Mouse (Mus musculus) G1E (cell line): ENCODE measurements around the gene Col5a3. TPM values are rescaled to one million over a fixed set of nuclear protein-coding genes. Genes with fewer than 3 reads are reported as not detected.
A peak's percentile ranks its signal among the peaks of the same experiment; 100 is the strongest.

Source experiments
- ATAC-seq: 2 replicates; pipeline ENCODE4 v1.8.0; 2016; ENCODE audit warnings: mild to moderate bottlenecking; ENCODE audit not compliant: insufficient number of reproducible peaks, poor library complexity, low FRiP score, severe bottlenecking; ENCODE audit errors: extremely low read depth
- DNase-seq: peaks from one replicate; pipeline ENCODE4 v3.0.0; 2012; ENCODE audit warnings: low spot score
- H3K27me3 ChIP-seq: 2 replicates; pipeline ENCODE4 v1.6.1; 2012; ENCODE audit warnings: mild to moderate bottlenecking, low read length, inconsistent platforms; ENCODE audit not compliant: insufficient read depth
- H3K36me3 ChIP-seq: replicated peaks from 2 replicates; pipeline ENCODE3; 2012; ENCODE audit warnings: mild to moderate bottlenecking, inconsistent platforms
- H3K4me1 ChIP-seq: 2 replicates; pipeline ENCODE4 v1.6.1; 2012; ENCODE audit warnings: low read depth, low read length, inconsistent platforms, mixed read lengths; ENCODE audit not compliant: insufficient read depth
- H3K4me3 ChIP-seq: 2 replicates; pipeline ENCODE4 v1.5.1; 2012; ENCODE audit warnings: low read depth, mild to moderate bottlenecking, inconsistent platforms, low read length, moderate library complexity, mixed read lengths
- H3K9me3 ChIP-seq: replicated peaks from 2 replicates; pipeline ENCODE4 v1.6.1; 2012; ENCODE audit warnings: inconsistent platforms
- CTCF ChIP-seq: IDR thresholded peaks from 2 replicates; pipeline ENCODE4 v1.5.1; 2012; ENCODE audit warnings: low read depth, low read length, inconsistent platforms, mixed read lengths
- GATA1 ChIP-seq: IDR thresholded peaks from 2 replicates; pipeline ENCODE4 v1.6.1; 2012; ENCODE audit warnings: borderline replicate concordance, low read length, inconsistent platforms, mixed read lengths
- GATA2 ChIP-seq: IDR thresholded peaks from 2 replicates; pipeline ENCODE4 v1.6.1; 2012; ENCODE audit warnings: low read depth, low read length, inconsistent platforms, borderline replicate concordance
- POLR2AphosphoS5 ChIP-seq: IDR thresholded peaks from 2 replicates; pipeline ENCODE4 v1.6.1; 2012; ENCODE audit warnings: low read depth, low read length, inconsistent platforms; ENCODE audit not compliant: insufficient replicate concordance
- TAL1 ChIP-seq: conservative IDR thresholded peaks from 2 replicates; pipeline ENCODE4 v1.6.1; 2012; ENCODE audit warnings: low read depth, low read length, inconsistent platforms, mixed read lengths
- polyA plus RNA-seq: library from polyadenylated mRNA; stranded (reverse); fragments of >175 nt; gene quantifications from 2 replicates; pipeline ENCODE4 v1.2.3, GENCODE M21; 2012
- total RNA-seq, 2 experiments: library from RNA; stranded (forward) in 1 of 2; stranded (reverse) in 1 of 2; fragments of 200-1000 nt in 1 of 2; fragments of >200 nt in 1 of 2; fragmentation: Nextera tagmentation in 1 of 2; gene quantifications; 2 replicates each; pipeline ENCODE4 v1.2.3; 2014 to 2017

The Col5a3 gene
- total RNA-seq (2014; fragmentation: Nextera tagmentation) (not detected in 2 replicates), total RNA-seq (2017) (0.11 TPM in 1 of 2 replicates, not detected in the other), polyA plus RNA-seq (not detected in 2 replicates)

DNA sequence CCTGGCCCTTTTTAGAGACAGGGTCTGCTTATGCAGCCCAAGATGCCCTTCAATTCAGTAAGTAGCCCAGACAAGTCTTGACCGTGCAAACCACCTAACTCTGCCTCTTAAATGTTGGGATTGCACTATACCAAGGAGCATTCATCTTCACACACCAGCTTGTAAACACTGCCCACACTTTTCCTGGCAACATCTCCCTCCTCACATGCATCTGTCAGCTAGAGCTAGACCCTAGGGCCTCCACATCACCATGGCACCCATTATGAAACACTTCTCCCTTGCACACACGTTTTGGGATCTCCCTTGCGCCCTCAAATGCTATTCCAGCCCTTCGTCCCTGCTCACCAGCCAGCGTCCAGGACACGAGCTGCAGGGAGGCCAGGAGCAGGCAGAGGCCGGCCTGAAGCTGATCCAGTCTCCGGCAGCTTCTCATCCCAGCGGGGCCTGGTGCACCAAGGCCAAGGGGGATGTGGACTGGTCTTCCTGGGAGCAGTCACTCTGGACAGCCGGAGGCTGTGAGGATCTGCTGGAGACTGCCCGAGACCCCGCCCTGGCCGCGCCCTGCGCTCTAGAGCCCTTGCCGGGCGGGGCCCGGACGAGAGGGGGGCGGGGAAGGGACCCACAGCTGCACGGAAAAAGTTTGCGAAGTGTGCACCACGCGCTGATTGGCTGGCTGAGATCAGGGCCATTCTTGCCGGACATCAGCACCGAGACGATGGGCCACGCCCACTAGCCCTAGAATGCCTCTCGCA, at the start of gene Col5a3:
Gene Col5a3 (minus strand): TSS at position 547 of the 752 bp plus-strand sequence.
- TF ChIP-seq GATA2 (no peak), TAL1 (no peak), POLR2AphosphoS5 (no peak), GATA1 (no peak)
- H3K9me3 ChIP-seq, result no peaks in the 10 kb centered on the region
- ATAC-seq, result no peak

DNA sequence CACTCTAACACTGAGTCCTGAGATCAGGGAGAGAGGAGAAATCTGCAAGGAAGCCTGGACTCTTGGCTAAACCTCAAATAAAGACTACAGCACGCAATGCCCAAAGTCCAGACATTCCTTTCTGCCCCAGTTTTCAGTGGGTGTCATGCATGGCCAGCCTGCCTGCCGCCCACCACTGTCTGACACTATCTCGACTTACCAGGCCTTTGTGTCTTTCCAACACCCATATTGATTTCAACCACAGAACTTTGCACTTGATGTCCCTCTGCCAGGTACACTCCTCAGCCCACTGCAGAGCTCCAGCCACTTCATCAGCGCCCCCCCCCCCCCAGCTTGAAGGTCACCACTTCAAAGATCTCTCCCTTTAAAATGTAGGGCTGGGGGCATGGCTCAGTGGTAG, 47.4 kb upstream of the Col5a3 start:
- Histone ChIP-seq H3K36me3 (no peaks in the 10 kb centered on the region), H3K27me3 (no peaks in the 10 kb centered on the region; the same call in 1 of the 2 replicates), H3K9me3 (no peaks in the 10 kb centered on the region), H3K4me3 (no peak overlapping the region), H3K4me1 (no peaks in the 10 kb centered on the region)
- TF ChIP-seq POLR2AphosphoS5 (no peak), GATA2 (no peak), TAL1 (no peak), GATA1 (no peak), CTCF (no peak)
- DNase-seq (no peak), ATAC-seq (no peak)

More for the DNA sequence above, at the start of gene Col5a3:
- no peaks in the 10 kb centered on the region; the same call in 1 of the 2 replicates for H3K27me3 ChIP-seq
- no peak within 1 kb of the TSS for H3K4me3 ChIP-seq
- no peak for DNase-seq
- H3K4me1 ChIP-seq, result peaks cover 6% of the 10 kb centered on the region
- no peaks in the 10 kb centered on the region for H3K36me3 ChIP-seq

DNA sequence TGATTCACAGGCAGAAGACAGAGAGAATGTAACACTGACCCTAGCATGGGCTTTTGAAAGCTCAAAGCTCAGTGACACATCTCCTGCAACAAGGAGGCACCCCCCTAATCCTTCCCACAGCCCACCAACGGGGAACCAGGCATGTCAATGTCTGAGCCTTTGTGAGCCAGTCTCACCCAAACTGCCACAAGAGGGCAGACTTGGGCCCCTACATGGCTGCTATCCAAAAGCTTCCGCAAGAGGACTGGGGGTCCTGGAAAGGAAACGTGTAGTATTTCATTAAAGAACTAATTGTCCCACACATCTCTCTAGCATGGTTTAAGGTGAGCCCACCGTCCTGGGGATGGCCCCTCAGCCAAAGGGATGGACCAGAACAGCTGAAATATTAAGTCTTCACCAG, 47.0 kb upstream of the Col5a3 start:
- ATAC-seq, result no peak
- DNase-seq, result no peak

DNA sequence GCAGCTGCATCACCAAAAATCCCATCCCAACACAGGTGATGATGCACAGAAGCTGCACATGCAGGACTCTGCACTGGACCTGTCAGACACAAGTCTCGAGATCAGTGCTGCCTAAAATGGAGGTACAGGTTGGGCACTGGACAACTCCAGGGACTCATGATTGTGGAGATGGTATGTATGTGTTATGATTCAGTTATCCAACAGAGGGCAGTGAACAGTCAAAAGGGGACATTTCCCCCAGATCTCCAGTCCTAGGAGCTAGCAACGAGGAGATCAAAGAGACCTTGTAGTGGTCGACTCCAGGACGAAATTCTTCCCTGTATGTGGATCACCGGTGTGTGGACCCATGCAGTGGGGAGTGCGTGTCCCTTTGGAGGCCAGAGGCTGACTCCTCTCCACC, 45.1 kb upstream of the Col5a3 start:
- Histone ChIP-seq H3K9me3 (no peaks in the 10 kb centered on the region), H3K4me3 (no peak overlapping the region), H3K4me1 (no peaks in the 10 kb centered on the region), H3K36me3 (no peaks in the 10 kb centered on the region), H3K27me3 (no peaks in the 10 kb centered on the region; the same call in 1 of the 2 replicates)
- no peak for DNase-seq
- TF ChIP-seq GATA1 (no peak), GATA2 (no peak), TAL1 (no peak), CTCF (no peak), POLR2AphosphoS5 (no peak)
- no peak for ATAC-seq

More for the DNA sequence above, 47.0 kb upstream of the Col5a3 start:
- Histone ChIP-seq H3K4me3 (no peak overlapping the region), H3K9me3 (no peaks in the 10 kb centered on the region), H3K4me1 (no peaks in the 10 kb centered on the region), H3K36me3 (no peaks in the 10 kb centered on the region), H3K27me3 (no peaks in the 10 kb centered on the region; the same call in 1 of the 2 replicates)
- TF ChIP-seq GATA2 (no peak), CTCF (no peak), GATA1 (no peak), POLR2AphosphoS5 (no peak), TAL1 (no peak)

DNA sequence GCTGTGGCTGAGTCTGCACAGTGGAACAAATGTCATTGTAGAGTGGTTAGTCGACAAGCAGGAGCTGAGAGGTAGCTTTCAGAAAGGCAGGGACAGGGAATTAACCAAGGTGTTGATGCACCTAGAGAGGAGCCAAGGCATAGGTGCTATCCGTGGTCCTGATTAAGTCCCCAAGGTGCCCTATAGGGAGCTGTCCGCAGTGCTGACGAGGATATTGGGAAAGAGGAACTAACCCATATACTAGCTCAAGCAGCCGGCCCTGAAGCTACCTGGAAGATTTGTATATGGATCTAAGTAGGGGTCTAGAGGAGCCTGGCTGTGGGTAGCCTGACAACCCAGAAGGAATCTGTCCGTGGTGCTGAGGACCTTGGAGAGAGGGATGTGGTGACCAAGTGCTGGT, 42.3 kb upstream of the Col5a3 start:
- Histone ChIP-seq H3K27me3 (peaks cover 6% of the 10 kb centered on the region; the same call in 1 of the 2 replicates), H3K4me1 (no peaks in the 10 kb centered on the region), H3K9me3 (no peaks in the 10 kb centered on the region), H3K36me3 (no peaks in the 10 kb centered on the region), H3K4me3 (no peak overlapping the region)
- DNase-seq, result peak; percentile 68
- no peak for TF ChIP-seq TAL1
- TF ChIP-seq POLR2AphosphoS5, result no peak
- no peak for TF ChIP-seq GATA2
- no peak for TF ChIP-seq GATA1
- TF ChIP-seq CTCF, result no peak
- ATAC-seq, result peak; percentile 45; the same call in 1 of the 2 replicates

DNA sequence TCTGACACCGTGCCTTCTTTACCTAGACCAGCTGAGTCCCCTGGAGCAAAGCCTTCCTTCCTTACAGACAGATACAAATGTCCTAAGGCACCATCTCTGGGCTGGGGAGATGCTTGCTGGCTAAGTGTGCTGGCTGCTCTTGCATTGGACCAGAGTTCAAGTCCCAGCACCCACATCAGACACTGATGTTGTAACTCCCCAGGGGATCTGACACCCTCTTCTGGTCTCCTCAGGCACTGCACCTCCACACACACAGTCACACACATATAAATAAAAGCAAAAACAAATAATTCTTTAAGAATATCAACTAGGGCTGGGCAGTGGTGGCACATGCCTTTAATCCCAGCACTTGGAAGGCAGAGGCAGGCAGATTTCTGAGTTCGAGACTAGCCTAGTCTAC, 35.3 kb upstream of the Col5a3 start:
- TF ChIP-seq CTCF, result no peak
- TF ChIP-seq TAL1, result no peak
- TF ChIP-seq POLR2AphosphoS5, result no peak
- TF ChIP-seq GATA2, result no peak
- no peak for TF ChIP-seq GATA1
- ATAC-seq, result no peak
- no peaks in the 10 kb centered on the region for H3K4me1 ChIP-seq
- H3K4me3 ChIP-seq, result no peak overlapping the region
- no peak for DNase-seq
- H3K36me3 ChIP-seq, result no peaks in the 10 kb centered on the region
- peaks cover 17% of the 10 kb centered on the region; the same call in 1 of the 2 replicates for H3K27me3 ChIP-seq
- no peaks in the 10 kb centered on the region for H3K9me3 ChIP-seq
